Mouse (Mus musculus) olfactory bulb, adult 2 months (tissue): ENCODE results near the gene Prickle1.

Experiments
- CTCF ChIP-seq: fragments of 200-500 bp; IDR thresholded peaks from 2 replicates; pipeline ENCODE4 v1.5.1; 2012; ENCODE audit warnings: low read depth, mild to moderate bottlenecking, low read length, moderate library complexity; ENCODE audit not compliant: insufficient read depth
- POLR2A ChIP-seq: fragments of 200-500 bp; IDR thresholded peaks from 2 replicates; pipeline ENCODE4 v1.6.1; 2012; ENCODE audit warnings: mild to moderate bottlenecking, low read depth, low read length, moderate library complexity; ENCODE audit not compliant: insufficient read depth

GRCm38 (mm10) chr15:93554203-93554851 is 41.4 kb downstream of the Prickle1 start:
- TF ChIP-seq POLR2A (no peak), CTCF (no peak)
